Mouse (Mus musculus) ES-E14 (cell line): ENCODE results near the gene T.

Experiments used
- CHD2 ChIP-seq: IDR thresholded peaks from 2 replicates; pipeline ENCODE4 v1.6.1; 2014; ENCODE audit warnings: mild to moderate bottlenecking, low read depth, low read length, inconsistent platforms
- ZC3H11A ChIP-seq: IDR thresholded peaks from 2 replicates; pipeline ENCODE4 v1.6.1; 2012; ENCODE audit warnings: low read depth, mild to moderate bottlenecking, inconsistent platforms, low read length, borderline replicate concordance

DNA sequence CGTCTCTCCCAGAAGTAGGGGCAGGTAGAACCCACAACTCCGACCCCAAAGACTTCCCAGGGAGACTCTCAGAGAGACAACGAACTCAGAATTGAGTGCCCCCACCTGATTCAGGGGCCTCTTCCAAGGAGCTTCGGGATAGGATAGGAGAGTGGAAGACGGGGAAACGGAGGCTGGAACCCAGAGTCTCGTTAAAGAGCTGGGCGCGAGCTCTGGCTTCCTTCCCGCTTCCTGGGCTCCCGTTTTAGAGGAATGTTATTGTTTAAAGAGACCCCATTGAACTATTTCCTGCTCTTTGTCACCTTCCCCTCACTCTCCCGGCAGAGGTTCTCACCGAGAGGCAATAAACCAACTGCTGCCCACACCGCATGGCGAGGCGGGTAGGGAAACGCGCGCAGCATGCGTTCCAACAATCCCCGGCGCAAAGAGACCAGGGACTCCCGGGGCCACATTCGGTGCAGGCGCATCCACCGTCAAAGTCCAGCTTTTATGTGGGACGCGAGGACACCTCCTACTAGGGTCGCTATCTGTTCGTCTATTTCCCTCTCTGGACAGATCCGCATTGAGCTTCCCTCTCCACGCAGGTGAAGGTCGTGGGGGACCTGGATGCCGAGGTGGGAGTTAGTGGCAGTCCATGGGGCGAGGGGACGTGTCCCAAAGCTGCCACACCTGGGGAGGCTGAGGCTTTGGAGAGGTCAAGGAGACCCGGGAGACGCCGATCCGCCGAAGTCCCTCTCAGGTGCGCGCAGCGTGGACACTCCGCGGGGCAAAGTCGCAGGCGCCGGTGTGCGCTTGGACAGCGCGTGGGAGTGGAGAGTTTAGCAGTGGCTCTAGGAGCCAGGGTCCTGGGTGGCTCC, 874 bp upstream of the T start:
- TF ChIP-seq CHD2 (no peak), ZC3H11A (no peak)
